Mouse (Mus musculus): Measurements from ENCODE around the gene Pofut2. TPM values are rescaled to one million over a fixed set of nuclear protein-coding genes. Genes with fewer than 3 reads are reported as not detected.

The Pofut2 gene
- total RNA-seq, 2 experiments from 2014 or later: 27.7 to 31.9 TPM

- no peak for DNase-seq
Measured at GRCm38 (mm10) chr10:77229609-77230595, 29.1 kb upstream of the Pofut2 start.

GRCm38 (mm10) chr10:77231861-77232755 is 26.9 kb upstream of the Pofut2 start:
- intact Hi-C loops (cut with DNase I): no loop called here
- DNase-seq: no peak

More at GRCm38 (mm10) chr10:77229609-77230595, 29.1 kb upstream of the Pofut2 start:
- intact Hi-C loops (cut with DNase I): no loop called here

GRCm38 (mm10) chr10:77233230-77233629 is 25.8 kb upstream of the Pofut2 start:
- no peak for DNase-seq
- intact Hi-C loops (cut with DNase I): no loop called here

GRCm38 (mm10) chr10:77234991-77235616 is 23.9 kb upstream of the Pofut2 start:
- intact Hi-C loops (cut with DNase I): no loop called here
- no peak for DNase-seq

GRCm38 (mm10) chr10:77237795-77238580 is 21.0 kb upstream of the Pofut2 start:
- no peak for DNase-seq
- intact Hi-C loops (cut with DNase I): no loop called here

DNA sequence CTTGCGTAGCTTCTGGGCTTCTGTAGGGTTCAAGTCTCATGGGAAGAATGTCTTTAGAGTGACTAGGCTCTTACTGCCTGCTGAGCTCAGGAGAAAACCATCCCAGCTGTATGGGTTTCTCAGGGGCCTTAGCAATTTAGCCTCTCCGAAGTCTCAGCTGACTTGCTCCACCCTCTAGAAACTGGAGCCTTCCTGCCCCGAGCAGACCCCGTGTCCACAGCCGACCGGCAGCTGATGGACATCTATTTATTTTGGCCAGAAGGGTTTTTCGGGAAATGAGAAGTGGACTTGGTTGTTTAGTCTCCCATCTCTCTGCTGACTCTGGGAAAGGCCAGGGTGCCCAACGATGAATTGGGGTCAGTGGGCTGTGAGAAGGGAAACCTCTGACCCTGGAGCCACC is 18.3 kb upstream of the Pofut2 start:
- intact Hi-C loops (cut with DNase I): no loop called here
- DNase-seq: no peak

- DNase-seq: no peak
- intact Hi-C loops (cut with DNase I): no loop called here
Measured at GRCm38 (mm10) chr10:77242396-77242795, 16.6 kb upstream of the Pofut2 start.

- intact Hi-C loops (cut with DNase I): no loop called here
- DNase-seq: no peak
Measured at GRCm38 (mm10) chr10:77242871-77243270, 16.1 kb upstream of the Pofut2 start.

DNA sequence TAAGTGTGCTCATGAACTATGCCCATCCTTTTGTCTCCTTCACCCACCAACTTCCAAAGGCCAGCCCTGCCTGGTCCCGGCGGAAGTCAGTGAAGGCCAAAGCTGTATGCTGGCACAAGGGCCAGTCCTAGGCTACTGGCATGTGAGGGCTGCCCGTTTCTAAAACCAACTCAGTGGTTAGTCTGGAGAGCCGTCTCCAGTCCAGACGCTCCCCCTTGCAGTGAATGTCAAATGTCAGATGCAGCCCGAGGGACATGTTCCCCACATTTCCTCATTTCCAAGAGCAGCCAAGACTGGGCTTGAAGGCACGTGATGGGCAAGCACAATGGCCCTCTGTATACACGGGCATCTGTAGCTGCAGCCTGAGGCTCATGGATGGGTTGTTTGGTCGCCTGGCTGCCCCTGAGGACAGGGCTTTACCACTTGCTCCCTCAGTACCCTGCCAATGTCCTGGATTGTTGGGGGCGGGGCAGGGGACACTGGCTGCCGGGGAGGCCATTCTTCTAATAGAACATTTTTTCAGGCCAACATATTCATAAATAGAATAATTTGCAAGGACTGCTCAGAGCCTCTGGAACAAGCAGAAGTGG is 15.4 kb upstream of the Pofut2 start:
- intact Hi-C loops (cut with DNase I): no loop called here
- DNase-seq: peak; percentile 53

GRCm38 (mm10) chr10:77244777-77245176 is 14.2 kb upstream of the Pofut2 start:
- intact Hi-C loops (cut with DNase I): no loop called here

DNA sequence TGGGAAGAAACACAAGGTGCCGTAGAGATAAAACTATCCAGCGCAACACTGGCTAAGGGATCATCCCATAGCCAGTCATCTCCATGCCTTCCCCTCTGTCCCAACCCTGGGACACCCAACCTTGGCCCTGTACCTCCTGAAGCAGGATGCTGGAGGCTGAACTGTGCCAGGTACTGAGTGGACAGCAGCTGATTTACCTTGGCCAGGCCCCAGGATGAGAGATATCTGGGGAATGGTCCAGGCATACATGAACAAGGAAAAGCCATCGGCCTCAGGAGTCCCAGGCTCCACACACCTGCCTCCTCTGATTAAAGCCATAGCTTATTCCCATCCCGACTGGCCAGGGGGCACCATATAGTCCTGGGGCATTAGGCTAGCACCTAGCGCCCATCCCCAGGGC is 12.0 kb upstream of the Pofut2 start:
- DNase-seq: no peak
- intact Hi-C loops (cut with DNase I): no loop called here

More at GRCm38 (mm10) chr10:77244777-77245176, 14.2 kb upstream of the Pofut2 start:
- no peak for DNase-seq

- intact Hi-C loops (cut with DNase I): no loop called here
- peak; percentile 41 for DNase-seq
Measured at GRCm38 (mm10) chr10:77247707-77248106, 11.3 kb upstream of the Pofut2 start.

- intact Hi-C loops (cut with DNase I): loop anchor here (5.0 to 10.0 kb wide), 2 partner anchors 169 to 417 kb away; no protein-coding TSS in a partner anchor
- DNase-seq: peak; percentile 57
Measured at GRCm38 (mm10) chr10:77251223-77251783, 7.7 kb upstream of the Pofut2 start.

DNA sequence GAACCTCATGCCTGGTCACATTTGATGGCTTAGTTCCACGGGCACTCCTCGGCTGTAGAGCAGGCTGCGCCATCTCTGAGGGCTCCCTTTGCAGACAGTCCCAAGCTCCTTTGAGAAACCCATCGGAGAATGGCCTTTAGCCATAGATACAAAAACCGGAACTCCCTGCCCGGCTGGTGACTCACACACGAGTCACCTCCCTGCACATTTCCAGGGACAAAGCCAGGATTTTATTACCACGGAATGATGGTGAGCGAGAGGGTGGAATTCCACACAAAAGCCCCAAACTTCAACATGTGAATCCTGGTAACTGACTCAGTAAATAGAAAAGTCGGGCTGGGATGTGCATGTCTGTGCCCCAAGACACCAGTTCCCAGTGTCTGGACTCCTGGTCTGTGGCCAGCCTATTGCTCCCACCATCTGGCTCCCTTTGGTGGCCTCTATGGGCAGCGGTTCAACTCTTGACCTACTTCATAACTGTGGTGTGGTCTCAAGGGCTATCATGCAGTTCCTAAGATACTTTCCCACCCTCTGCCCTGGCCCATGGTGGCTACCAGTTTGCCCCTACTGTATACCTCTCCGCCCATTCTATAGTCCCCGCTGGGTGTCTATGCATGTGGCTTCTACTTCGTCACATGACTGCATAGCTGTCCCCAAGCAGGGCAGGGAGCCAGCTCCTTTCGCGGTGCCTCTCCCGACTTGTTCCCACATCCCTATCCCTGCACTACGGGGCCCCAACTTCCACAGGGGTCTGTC is 7.1 kb upstream of the Pofut2 start:
- intact Hi-C loops (cut with DNase I): loop anchor here (2.0 to 10.0 kb wide), 3 partner anchors 121 to 417 kb away; no protein-coding TSS in a partner anchor
- DNase-seq: peak; percentile 72

DNA sequence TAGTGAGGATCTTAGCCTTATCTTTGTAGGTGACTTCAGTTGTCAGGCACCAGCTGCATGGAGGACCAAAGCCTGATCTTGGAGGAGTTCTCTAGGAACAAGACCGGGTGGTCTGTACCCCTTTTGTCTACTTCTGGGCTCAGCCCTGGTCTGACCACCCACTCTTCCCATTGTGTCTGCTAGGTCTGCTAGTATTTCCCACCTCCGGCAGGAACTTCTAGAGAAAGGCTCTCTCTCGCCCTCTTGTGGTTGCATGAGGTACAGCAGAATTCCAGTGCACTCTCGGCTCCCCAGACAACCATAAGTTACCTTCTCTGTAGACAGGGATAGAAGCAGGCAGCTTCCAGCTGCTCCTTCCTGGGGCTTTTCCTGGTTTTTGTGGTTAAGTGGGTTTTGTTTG is 6.2 kb upstream of the Pofut2 start:
- DNase-seq: peak; percentile 79
- intact Hi-C loops (cut with DNase I): loop anchor here (2.0 to 10.0 kb wide), 3 partner anchors 122 to 418 kb away; no protein-coding TSS in a partner anchor

DNA sequence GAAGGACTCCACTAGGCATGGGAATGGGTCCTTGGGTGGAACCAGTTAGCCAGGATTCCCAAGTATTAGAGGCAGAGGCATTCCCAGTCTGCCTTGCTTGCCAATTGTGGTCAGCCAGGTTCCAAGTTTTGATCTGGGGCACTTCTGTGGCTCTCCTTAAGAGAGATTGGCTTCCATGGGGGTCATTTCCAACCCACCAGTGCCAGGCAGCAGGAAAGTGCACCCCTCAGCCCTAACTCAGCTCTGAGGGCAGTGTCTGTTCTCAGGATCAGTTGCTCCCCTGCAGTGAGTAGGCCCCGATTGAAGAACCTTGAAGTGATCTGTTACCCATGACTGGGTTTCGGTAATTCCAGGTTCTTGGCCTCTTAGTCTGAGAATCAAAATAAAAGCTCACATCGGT is 3.8 kb upstream of the Pofut2 start:
- intact Hi-C loops (cut with DNase I): loop anchor here (10.0 kb wide), 1 partner anchor 420 kb away; no protein-coding TSS in a partner anchor
- DNase-seq: no peak

DNA sequence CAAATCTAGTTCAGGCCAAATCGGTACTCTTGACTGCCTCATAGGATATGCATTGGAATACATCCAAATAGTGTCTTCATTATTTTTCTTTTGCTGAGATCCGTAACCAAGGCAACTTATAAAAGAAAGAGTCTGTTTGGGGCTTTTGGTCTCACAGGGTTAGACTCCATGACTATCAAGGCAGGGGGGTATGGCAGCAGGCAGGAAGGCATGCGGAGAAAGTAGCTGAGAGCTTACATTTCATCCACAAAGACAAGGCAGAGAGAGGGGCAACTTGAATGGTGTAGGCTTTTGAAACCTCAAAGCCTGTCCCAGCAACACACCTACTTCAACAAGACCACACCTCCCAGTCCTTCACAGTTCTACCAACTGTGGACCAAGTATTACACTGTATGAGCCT is 3.3 kb upstream of the Pofut2 start:
- intact Hi-C loops (cut with DNase I): loop anchor here (10.0 kb wide), 1 partner anchor 421 kb away; no protein-coding TSS in a partner anchor
- no peak for DNase-seq

DNA sequence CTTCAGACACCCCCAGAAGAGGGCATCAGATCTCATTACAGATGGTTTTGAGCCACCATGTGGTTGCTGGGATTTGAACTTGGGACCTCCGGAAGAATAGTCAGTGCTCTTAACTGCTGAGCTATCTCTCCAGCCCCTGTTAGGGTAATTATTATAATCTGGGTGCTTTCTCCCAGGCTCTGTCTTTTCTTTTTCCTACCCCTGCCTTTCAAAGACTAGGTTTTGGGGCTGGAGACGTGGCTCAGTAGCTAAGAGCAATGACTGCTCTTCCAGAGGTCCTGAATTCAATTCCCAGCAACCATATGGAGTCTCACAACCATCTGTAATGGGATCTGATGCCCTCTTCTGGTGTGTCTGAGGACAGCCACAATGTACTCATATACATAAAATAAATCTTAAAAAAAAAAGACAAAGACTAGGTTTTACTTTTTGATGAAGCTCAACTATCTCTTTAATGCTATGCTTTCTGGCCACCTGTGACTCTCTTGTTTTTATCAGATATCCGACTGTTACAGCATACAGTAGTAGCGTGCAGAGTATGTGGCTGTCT is 902 bp upstream of the Pofut2 start:
- no peak for DNase-seq
- intact Hi-C loops (cut with DNase I): loop anchor here (10.0 kb wide), 1 partner anchor 423 kb away; no protein-coding TSS in a partner anchor
